17 mouse cellular contexts compared by ENCODE assay signal in the genomic region with DNA sequence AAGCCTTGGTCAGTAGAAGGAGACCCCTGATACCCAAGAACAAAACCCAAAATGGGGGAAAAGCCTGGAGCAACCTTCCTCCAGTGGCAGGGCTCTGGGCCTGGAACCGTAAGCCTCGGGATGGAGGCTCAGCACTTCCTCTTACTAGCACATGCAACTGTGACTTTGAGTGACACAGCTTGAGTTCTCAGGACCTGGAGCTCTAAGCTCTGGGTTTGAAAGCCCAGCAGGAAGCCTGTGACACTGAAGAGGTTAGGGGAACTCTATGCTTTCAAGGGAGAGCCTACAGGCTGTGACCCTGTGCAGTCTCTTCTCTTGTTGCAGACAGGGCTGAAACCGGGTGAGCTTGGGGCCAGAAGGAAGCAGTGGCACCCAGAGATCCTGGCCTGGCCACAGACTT.
DNase-seq lines count a peak whose midpoint lies in the region; ATAC-seq and TF ChIP-seq lines count a peak whose summit lies in the region.
"Had no signal": no experiment of that assay in that cellular context is flagged by ENCODE, and none has a peak within 500 bp of the region (broad histone marks: within the 10 kb centered on the region; RNA-seq: fewer than 3 reads in every experiment).

No protein-coding gene starts in this region.

- peak overlapping the region; percentile 24; the same call in 1 of the 2 replicates for H3K27ac ChIP-seq in gastrocnemius, adult 2 months
- H3K27ac ChIP-seq: hindbrain, embryonic 10.5 days; liver, embryonic 15.5 days; midbrain, embryonic 13.5 days had no signal

- no peak for DNase-seq in gastrocnemius, adult 2 months
- DNase-seq in gastrocnemius, postnatal 14 days = no peak
- peak; percentile 30 for DNase-seq in lung, postnatal 36 days
- DNase-seq in lung, postnatal 4 days = no peak
- DNase-seq in cerebellum, adult 11-12 months = no peak
- DNase-seq in ovary, postnatal 14 days (ENCODE audit: low spot score) = no peak
- DNase-seq in layer of hippocampus, adult 9-11 months = no peak
- DNase-seq: adrenal gland, adult 8-10 months; cerebellum, adult 8-10 months; kidney, adult 2 months; kidney, postnatal 36 days; layer of hippocampus, postnatal 36 days; lung, postnatal 14 days had no signal

- intact Hi-C loops in gastrocnemius, adult 2 months (cut with DNase I) = no loop called here
- intact Hi-C loops in gastrocnemius, postnatal 14 days (cut with DNase I; ENCODE audit: low total_unique reads) = no loop called here

- no peak overlapping the region for H3K4me3 ChIP-seq in gastrocnemius, adult 2 months
- H3K4me3 ChIP-seq: hindbrain, embryonic 10.5 days; liver, embryonic 15.5 days; midbrain, embryonic 13.5 days had no signal

- peak; percentile 67 for ATAC-seq in megakaryocyte progenitor cell, adult 5-6 weeks (replicated peaks; ENCODE audit: poor library complexity)
- ATAC-seq: midbrain, embryonic 13.5 days had no signal

- no peak for TF ChIP-seq CTCF in gastrocnemius, adult 2 months (IDR thresholded peaks at IDR 0.05)
